Mouse (Mus musculus): ENCODE data around the gene Pcnx3. TPM values are rescaled to one million over a fixed set of nuclear protein-coding genes. Genes with fewer than 3 reads are reported as not detected.
"Not testable (repeated sequence)": the region's sequence is repeated elsewhere in the genome, so short reads cannot be mapped to it uniquely, and the experiment has no call there.

The Pcnx3 gene
- polyA plus RNA-seq, 1 experiment from 2014 or later: 26.8 TPM

DNA sequence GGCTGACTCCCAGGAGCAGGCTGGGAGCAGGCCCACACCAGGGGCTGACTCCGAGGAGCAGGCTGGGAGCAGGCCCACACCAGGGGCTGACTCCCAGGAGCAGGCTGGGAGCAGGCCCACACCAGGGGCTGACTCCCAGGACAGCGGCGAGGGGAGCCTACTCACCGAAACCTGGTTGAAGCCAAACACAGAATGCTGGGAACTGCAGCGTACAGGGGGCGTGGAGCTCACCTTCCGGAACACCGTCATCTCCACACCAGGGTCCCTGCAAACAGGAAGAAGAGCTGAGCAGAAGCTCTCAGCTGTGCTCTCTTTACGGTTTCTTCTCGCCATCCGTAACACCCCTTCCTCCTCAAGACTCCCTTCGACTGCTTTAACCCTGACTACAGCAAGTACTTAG is 1.8 kb downstream of the Pcnx3 start:
- WGBS: 93% methylated on average over 12 of the region's 12 CpGs
- Histone ChIP-seq H3K4me3 (peak overlapping the region; percentile 94), H3K36me3 (replicated peaks) (peaks cover 72% of the 10 kb centered on the region), H3K4me1 (peaks cover 42% of the 10 kb centered on the region)
- DNase-seq (ENCODE audit: extremely low spot score, low spot score); H3K9me3 ChIP-seq; H3K27me3 ChIP-seq (ENCODE audit: poor library complexity, severe bottlenecking); H3K27ac ChIP-seq: not testable (repeated sequence)

DNA sequence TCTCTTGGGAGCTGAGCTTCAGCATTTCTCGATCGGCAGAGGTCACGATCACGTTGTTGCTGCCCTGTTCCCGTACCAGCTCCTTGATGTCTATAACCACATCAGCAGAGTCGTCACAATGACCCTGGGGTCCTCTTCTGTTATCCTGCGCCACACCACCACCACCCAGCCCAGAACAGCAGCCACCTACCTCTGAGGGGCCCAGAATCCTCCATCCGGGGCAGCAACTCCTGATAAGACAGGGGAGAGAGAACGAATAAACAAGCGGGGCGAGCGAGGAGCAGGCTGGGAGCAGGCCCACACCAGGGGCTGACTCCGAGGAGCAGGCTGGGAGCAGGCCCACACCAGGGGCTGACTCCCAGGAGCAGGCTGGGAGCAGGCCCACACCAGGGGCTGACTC is 2.3 kb downstream of the Pcnx3 start:
- 0 out of 2 replicates have a peak overlapping the region, but pooled peaks have one; percentile 1 for H3K4me3 ChIP-seq
- peaks cover 36% of the 10 kb centered on the region for H3K4me1 ChIP-seq
- H3K27ac ChIP-seq: no peak overlapping the region
- H3K27me3 ChIP-seq (ENCODE audit: poor library complexity, severe bottlenecking): no peaks in the 10 kb centered on the region
- WGBS: 91% methylated on average over 13 of the region's 13 CpGs
- no peak for DNase-seq (ENCODE audit: extremely low spot score, low spot score)
- H3K9me3 ChIP-seq: no peaks in the 10 kb centered on the region
- peaks cover 72% of the 10 kb centered on the region for H3K36me3 ChIP-seq (replicated peaks)

DNA sequence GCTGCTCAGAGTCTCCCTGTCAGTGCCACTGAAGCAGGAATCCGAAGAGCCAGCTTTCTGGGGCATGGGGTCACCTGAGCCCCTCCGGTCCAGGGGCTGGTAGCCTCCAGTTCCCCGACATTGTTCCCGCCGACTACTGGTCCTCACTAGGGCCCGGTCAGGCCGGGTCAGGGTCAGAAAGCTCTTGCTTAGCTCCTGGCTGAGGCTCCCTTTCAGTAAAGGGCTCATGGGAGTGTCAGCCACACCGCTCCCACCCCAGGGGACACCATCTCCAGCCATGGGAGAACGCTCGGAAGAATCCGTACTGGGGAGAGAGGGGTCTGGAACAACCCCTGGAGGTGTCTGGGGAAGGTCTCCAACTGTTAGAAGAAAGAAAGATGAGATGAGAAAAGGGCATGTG is 2.8 kb downstream of the Pcnx3 start:
- H3K27ac ChIP-seq: no peak overlapping the region
- no peaks in the 10 kb centered on the region for H3K27me3 ChIP-seq (ENCODE audit: poor library complexity, severe bottlenecking)
- no peaks in the 10 kb centered on the region for H3K9me3 ChIP-seq
- peaks cover 72% of the 10 kb centered on the region for H3K36me3 ChIP-seq (replicated peaks)
- no peak for DNase-seq (ENCODE audit: extremely low spot score, low spot score)
- WGBS: 96% methylated on average over 11 of the region's 11 CpGs
- peaks cover 31% of the 10 kb centered on the region for H3K4me1 ChIP-seq
- H3K4me3 ChIP-seq: no peak overlapping the region

DNA sequence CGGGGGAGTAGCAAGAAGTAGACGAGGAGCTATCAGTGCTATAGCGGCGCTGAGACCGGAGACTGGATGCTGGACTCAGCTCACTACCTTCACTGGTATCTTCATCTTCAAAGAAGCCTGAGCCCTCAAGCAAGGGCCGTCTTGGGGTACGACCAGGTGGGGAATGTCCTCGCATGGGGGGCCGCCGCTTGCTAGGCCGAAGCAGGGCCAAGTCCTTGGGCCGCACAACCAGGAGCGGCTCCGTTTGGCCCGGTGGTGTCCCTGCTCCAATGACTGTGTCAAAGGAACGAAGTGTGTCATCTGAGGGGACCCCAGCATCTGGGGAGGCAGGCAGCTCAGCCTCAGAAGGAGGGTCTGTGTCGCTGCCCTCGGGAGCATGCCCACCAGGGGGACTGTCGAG is 3.3 kb downstream of the Pcnx3 start:
- Histone ChIP-seq H3K27me3 (ENCODE audit: poor library complexity, severe bottlenecking) (no peaks in the 10 kb centered on the region), H3K36me3 (replicated peaks) (peaks cover 72% of the 10 kb centered on the region), H3K27ac (no peak overlapping the region), H3K9me3 (no peaks in the 10 kb centered on the region), H3K4me3 (no peak overlapping the region), H3K4me1 (peaks cover 26% of the 10 kb centered on the region)
- no peak for DNase-seq (ENCODE audit: extremely low spot score, low spot score)
- 93% methylated on average over 19 of the region's 19 CpGs for WGBS

DNA sequence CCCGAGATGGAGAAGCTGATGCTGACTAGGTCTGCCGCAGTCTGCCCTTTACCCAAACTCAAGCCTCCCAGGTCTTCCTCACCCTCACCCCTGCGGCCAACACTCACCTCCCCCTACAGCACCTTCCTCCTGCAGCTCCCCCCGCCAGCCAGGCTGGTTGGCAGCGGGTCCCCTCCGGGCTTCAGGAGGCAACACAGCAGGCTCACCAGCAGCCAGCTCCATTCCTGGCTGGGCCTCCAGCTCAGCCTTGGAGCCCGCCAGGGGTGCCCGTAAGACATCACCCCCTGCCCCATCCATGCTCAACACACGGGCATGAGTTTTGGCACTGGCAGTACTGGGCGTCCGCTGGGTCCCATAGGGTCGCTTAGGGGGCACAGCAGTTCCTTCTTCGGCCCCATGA is 3.7 kb downstream of the Pcnx3 start:
- no peak overlapping the region for H3K4me3 ChIP-seq
- peaks cover 73% of the 10 kb centered on the region for H3K36me3 ChIP-seq (replicated peaks)
- no peak for DNase-seq (ENCODE audit: extremely low spot score, low spot score)
- H3K27me3 ChIP-seq (ENCODE audit: poor library complexity, severe bottlenecking): no peaks in the 10 kb centered on the region
- H3K27ac ChIP-seq: no peak overlapping the region
- 87% methylated on average over 13 of the region's 13 CpGs for WGBS
- H3K9me3 ChIP-seq: no peaks in the 10 kb centered on the region
- peaks cover 22% of the 10 kb centered on the region for H3K4me1 ChIP-seq

DNA sequence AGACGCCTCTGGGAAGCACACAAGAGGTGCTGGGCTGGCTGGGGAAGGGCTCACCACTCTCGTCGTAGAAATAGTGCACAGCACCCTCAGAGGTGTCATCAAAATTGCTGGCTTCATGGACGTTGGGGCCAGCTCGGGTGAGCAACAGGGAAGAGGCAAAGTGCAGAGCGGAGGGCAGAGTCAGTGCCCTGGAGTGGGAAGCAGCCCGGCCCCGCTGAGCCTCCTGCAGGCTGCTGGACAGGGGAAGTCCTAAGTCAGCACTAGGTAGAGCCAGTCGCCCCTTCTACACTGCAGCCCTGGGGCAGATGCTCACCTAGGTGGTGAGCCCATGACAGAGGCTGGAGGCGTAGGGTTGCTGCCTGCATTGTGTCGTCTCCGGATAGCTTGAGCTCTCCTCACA is 4.5 kb downstream of the Pcnx3 start:
- H3K36me3 ChIP-seq (replicated peaks): peaks cover 80% of the 10 kb centered on the region
- H3K4me1 ChIP-seq: peaks cover 14% of the 10 kb centered on the region
- H3K4me3 ChIP-seq: 0 out of 2 replicates have a peak overlapping the region, but pooled peaks have one; percentile 3
- H3K9me3 ChIP-seq: no peaks in the 10 kb centered on the region
- no peak overlapping the region for H3K27ac ChIP-seq
- no peaks in the 10 kb centered on the region for H3K27me3 ChIP-seq (ENCODE audit: poor library complexity, severe bottlenecking)
- no peak for DNase-seq (ENCODE audit: extremely low spot score, low spot score)
- 92% methylated on average over 12 of the region's 12 CpGs for WGBS

DNA sequence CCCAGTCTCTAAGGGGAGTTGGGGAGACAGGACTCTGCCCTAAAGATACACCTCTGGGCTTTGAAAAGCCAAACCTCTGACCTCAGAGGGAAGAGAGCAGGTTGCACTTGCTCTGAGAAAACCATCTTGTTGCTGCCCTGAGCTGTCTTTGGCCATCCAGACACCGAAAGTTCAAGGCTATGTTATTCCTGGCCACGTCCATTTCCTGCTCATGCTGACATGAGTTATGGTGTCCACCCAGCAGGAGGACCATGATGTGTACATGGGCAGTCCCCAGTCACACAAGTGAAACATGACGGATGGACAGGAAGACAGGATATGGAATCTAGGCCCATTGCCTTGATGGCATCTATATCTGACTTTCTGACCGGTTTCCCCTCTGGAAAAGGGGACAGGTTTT is 8.3 kb downstream of the Pcnx3 start:
- Histone ChIP-seq H3K27me3 (ENCODE audit: poor library complexity, severe bottlenecking) (no peaks in the 10 kb centered on the region), H3K27ac (no peak overlapping the region), H3K4me1 (no peaks in the 10 kb centered on the region), H3K36me3 (replicated peaks) (peaks cover 98% of the 10 kb centered on the region), H3K9me3 (no peaks in the 10 kb centered on the region), H3K4me3 (no peak overlapping the region)
- DNase-seq (ENCODE audit: extremely low spot score, low spot score): no peak
- 93% methylated on average over 4 of the region's 4 CpGs for WGBS

DNA sequence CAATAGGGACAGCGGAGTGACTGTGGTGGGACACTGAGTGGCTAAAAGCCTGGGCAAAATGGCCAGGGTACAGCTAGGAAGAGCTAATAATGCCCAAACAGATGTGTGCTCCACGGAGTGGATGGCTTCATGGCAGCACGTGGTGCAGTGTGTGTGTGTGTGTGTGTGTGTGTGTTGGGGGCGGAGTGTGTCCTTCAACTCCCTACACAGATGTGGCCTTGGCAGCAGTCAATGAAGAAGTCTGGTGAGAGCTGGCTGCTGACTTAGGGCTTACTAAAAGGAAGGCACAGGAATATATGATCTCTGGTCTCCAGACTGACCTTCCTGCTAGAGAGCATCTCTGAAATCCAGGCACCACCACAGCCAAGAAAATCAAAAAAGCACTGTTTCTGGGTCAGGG is 20.3 kb downstream of the Pcnx3 start:
- WGBS: 91% methylated on average over 4 of the region's 4 CpGs
- Histone ChIP-seq H3K36me3 (replicated peaks) (peaks cover 90% of the 10 kb centered on the region), H3K4me3 (no peak overlapping the region), H3K9me3 (no peaks in the 10 kb centered on the region), H3K27me3 (ENCODE audit: poor library complexity, severe bottlenecking) (no peaks in the 10 kb centered on the region), H3K4me1 (peaks cover 16% of the 10 kb centered on the region), H3K27ac (no peak overlapping the region)
- DNase-seq (ENCODE audit: extremely low spot score, low spot score): no peak

DNA sequence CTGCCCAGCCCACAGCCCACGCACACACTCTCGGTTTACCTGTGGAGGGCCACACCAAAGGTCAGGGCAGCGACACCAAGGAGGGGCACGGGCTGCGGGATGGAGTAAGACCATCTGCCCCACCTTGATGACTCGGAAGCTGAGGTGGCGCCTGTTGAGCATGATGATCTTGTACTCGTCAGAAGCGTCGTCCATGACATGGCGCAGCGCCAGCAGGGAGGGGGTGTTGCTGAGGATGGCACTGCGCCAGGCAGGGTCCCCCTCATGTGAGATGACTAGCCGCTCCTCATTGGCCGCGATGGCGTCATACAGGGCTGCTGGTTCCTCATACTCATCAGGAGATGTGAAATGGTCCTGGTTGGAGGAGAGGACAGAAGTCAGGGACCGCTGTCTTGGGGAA is 22.3 kb downstream of the Pcnx3 start:
- Histone ChIP-seq H3K4me1 (peaks cover 34% of the 10 kb centered on the region), H3K4me3 (no peak overlapping the region), H3K36me3 (replicated peaks) (peaks cover 70% of the 10 kb centered on the region), H3K9me3 (no peaks in the 10 kb centered on the region), H3K27me3 (ENCODE audit: poor library complexity, severe bottlenecking) (no peaks in the 10 kb centered on the region), H3K27ac (no peak overlapping the region)
- 97% methylated on average over 18 of the region's 18 CpGs for WGBS
- DNase-seq (ENCODE audit: extremely low spot score, low spot score): no peak

DNA sequence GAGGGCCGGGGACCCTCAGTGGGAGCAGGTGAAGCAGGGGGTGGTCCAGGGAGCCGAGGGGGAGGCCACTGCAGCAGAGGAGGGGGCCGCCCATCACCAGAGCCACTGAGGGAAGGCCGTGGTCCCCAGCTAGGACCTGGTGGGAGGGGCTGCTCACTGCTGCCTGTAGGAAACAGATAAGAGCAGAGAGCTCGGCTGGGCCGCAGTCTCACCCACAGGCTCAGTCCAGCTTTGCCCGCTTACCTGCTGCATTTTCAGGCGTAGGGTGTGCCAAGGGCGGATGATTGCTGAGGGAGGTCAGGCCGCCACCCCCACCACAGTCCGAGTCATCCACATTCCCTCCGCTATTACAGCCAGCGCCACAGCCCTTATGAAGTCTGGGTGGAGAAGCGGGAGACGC is 23.2 kb downstream of the Pcnx3 start:
- no peak for DNase-seq (ENCODE audit: extremely low spot score, low spot score)
- WGBS: 86% methylated on average over 15 of the region's 15 CpGs
- Histone ChIP-seq H3K4me1 (peaks cover 40% of the 10 kb centered on the region), H3K9me3 (no peaks in the 10 kb centered on the region), H3K27me3 (ENCODE audit: poor library complexity, severe bottlenecking) (no peaks in the 10 kb centered on the region), H3K27ac (0 out of 2 replicates have a peak overlapping the region, but pooled peaks have one; percentile 44), H3K36me3 (replicated peaks) (peaks cover 63% of the 10 kb centered on the region), H3K4me3 (no peak overlapping the region)

DNA sequence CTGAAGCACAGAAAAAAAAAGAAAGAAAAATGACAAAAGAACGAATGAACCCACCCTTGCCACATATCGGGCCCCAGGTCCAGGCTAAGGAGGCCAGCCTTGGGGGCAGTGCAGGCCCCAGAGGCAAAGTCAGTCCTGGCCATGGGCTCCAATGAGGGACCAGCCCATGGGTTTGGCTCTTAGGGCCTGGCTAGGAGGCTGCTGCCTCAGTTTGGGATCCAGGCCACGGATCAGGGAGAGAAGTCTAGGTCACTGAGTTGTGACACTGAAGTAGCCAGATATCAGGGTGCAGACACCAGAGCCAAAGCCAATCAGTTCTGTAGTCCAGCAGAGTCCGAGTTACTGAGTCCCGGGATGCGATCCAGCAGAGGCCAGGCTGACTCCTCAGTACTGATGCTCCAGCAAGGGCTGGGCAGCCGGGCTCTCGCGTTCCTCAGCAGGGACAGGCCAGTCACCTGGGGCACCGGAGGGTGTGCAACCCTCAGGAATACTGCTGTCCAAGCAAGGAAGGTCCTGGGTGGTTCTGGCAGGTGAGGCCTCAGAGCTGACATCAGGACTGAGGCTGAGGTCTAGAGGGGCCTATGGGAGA is 23.9 kb downstream of the Pcnx3 start:
- Histone ChIP-seq H3K36me3 (replicated peaks) (peaks cover 62% of the 10 kb centered on the region), H3K4me3 (no peak overlapping the region; the same call in 1 of the 2 replicates), H3K9me3 (no peaks in the 10 kb centered on the region), H3K4me1 (peaks cover 40% of the 10 kb centered on the region), H3K27ac (no peak overlapping the region), H3K27me3 (ENCODE audit: poor library complexity, severe bottlenecking) (no peaks in the 10 kb centered on the region)
- no peak for DNase-seq (ENCODE audit: extremely low spot score, low spot score)
- 94% methylated on average over 10 of the region's 10 CpGs for WGBS

DNA sequence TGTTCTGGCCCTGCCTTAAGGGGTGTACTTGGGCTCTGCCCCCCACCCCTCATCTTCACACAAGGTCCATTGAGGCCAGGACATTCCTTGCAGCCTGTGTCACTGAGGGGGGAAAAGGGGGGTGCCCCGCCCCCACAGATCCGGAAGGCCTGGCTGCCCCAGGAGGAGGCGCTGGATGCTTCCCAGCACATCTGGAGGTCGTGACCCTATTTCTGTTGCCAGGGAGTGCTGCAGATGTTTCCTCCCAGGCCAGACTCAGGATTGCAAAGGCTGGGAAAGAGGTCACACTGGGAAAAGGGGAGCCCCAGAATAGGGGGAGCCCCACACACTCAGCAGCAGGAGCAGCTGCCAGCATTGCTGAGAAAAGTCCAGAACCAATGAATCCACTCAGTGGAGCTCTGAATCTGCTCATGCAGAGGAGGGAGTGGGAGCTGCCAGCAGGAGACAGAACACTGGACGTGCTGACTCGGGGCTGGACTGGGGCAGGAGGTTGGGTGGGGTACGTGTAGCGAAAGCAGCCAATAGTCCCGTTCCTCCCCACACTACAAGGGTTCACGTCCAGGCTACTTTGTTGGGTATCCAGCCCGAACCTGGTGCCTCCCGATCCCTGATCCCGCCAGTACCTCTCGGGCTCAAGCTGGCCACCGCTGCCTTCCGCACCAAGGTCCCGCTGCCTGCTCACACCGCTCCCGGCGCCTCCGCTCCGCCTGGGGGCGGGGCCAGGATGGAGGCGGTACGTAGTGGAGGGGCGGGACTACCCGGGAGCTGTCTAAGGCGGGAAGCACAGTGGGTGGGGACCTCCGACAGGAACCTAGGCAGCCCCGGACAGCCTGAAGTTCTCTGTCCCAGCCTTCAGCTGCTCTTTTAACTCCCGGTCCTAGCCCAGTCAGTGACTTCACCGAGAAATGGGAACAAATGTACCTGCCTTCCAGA is 25.5 kb downstream of the Pcnx3 start, which contains the start of gene Sipa1:
Sipa1 (minus strand) TSS at position 727 of the 933 bp plus-strand sequence.
- peaks cover 40% of the 10 kb centered on the region for H3K4me1 ChIP-seq
- no peaks in the 10 kb centered on the region for H3K9me3 ChIP-seq
- 2% methylated on average over 32 of the region's 32 CpGs for WGBS
- H3K27ac ChIP-seq: peak within 1 kb of the TSS; percentile 86
- peaks cover 54% of the 10 kb centered on the region for H3K36me3 ChIP-seq (replicated peaks)
- H3K4me3 ChIP-seq: peak within 1 kb of the TSS; percentile 63
- peak; percentile 85 for DNase-seq (ENCODE audit: extremely low spot score, low spot score)
- no peaks in the 10 kb centered on the region for H3K27me3 ChIP-seq (ENCODE audit: poor library complexity, severe bottlenecking)

DNA sequence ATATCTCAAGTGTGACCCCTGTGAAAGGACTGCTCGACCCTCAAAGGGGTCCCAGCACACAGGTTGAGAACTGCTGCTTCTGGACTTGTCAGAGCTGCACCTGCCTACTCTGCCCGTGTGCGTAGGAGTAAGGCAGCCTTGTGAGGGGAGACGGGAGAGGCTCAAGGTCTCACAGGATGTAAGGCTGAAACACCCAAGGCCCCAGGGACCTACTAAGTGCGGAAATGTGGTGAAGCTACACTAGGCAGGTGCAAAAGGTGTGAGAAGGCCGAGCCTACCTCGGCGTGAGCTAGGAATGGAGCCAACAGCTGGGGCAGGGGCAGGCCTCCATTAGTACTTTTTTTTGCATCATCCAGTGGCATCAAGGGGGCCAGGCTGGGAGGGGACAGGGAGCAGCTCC is 26.4 kb downstream of the Pcnx3 start:
- peaks cover 40% of the 10 kb centered on the region for H3K4me1 ChIP-seq
- H3K36me3 ChIP-seq (replicated peaks): peaks cover 47% of the 10 kb centered on the region
- H3K4me3 ChIP-seq: peak overlapping the region; percentile 63

More for the DNA sequence above, 26.4 kb downstream of the Pcnx3 start:
- peak overlapping the region; percentile 86 for H3K27ac ChIP-seq
- WGBS: 87% methylated on average over 8 of the region's 8 CpGs
- no peaks in the 10 kb centered on the region for H3K27me3 ChIP-seq (ENCODE audit: poor library complexity, severe bottlenecking)
- no peaks in the 10 kb centered on the region for H3K9me3 ChIP-seq
- DNase-seq (ENCODE audit: extremely low spot score, low spot score): no peak

Data from forebrain, embryonic 10.5 days (tissue).